Mouse (Mus musculus): ENCODE results near the gene Rhobtb3. TPM values are rescaled to one million over a fixed set of nuclear protein-coding genes. Genes with fewer than 3 reads are reported as not detected.

The Rhobtb3 gene
- 12.1 TPM for polyA plus RNA-seq (2014; fragmentation: Illumina TruSeq; extraction: RNeasy Lipid Tissue Mini Kit (QIAGEN cat#74804); ENCODE audit: low read depth, low replicate concordance)

DNA sequence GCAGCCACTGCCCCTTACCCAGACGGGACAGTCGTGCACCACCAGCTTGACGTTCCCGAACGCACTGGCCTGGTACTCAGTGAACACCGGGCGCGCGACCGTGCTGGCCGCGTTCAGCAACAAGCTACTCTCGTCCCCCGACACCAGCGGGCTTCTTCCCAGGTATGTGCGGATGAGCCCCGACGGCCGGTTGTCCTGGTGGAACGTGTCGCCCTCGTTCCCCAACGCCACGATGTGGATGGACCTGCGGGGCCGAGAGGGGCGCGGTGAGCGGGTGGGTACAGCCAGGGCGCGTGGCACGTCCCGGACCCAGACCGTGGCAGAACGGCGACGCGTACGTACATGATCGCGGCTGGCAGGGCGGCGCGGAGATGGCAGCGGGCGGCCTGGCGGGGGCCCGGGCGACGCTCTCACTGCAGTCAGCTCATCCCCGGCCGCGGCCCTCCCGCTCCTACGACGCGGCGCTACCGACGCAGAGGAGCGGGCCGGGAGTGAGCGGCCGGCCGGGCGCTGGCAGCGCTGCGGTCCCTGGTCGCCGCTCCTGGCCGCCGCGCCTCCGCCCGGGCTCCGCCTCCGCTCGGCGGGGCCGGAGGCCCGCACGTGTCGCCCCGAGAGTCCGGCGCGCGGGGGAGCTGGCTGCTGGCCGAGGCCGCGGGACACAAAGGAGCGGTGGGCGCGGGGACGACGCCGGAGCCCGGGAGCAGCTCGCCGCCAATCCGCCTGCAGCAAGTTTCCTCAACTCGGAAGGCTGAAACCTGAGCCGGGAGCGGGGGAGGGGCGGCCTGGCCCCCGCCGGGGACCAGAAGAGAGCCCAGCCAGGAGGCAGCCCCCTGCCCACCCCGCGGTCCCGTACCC lies at the start of gene Rhobtb3:
Gene Rhobtb3 (minus strand): TSS at position 737 of the 855 bp plus-strand sequence.

DNA sequence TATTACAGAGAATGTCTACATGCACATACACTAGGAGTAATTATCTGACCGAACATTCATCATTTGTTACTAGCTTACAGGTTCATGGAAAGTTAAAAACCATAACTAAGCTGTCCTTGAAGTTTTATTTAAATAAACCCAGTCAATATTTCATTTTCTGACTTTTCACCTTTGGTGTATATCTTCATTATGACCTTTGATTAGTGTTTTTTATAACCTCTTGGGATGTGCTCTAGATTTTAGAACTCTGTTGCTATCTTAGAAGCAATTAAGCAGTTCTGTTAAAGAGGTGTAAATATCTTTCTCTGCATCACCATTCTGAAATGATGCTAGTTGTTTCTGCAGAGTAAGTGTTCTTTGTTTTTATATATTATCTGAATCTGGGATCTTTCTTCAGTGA lies 23.1 kb upstream of the Rhobtb3 start, which contains the start of gene Spata9:
Gene Spata9 (plus strand): TSS at position 301 of the 400 bp plus-strand sequence.

DNA sequence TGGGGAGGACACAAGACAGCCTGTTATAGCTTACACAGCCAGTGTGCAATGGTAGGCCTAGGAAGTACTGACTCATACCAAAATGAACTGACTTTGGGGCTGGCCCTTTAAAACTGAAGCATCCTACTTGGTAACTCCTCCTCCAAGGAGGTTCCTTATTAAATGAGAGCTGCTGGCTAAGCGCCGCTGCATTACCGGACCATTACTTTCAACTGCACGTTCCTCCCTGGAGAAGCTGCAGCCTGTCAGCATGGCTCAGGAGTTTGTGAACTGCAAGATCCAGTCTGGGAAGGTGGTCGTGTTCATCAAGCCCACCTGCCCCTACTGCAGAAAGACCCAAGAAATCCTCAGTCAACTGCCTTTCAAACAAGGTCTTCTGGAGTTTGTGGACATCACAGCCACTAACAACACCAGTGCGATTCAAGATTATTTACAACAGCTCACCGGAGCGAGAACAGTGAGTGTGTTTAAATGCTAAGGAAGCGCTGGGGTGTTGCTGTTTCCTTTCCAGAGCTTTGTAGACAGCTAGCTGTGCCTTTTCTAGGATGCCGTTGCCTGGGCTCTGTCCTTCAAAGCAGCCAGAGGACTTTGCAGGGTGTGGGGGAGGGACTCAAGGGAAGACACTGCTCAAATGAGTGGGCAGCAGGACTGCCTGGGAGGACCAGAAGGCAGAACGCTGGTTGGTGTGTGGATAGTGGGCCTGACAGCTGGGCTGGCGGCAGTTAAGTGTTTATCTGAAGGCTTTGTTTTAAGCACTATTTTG lies 103.8 kb downstream of the Rhobtb3 start, which contains the start of gene Glrx:
Gene Glrx (plus strand): TSS at position 150 of the 763 bp plus-strand sequence.

Other genes starting within 250 kb of the Rhobtb3 start
- gene Ell2, start 237.2 kb downstream of the Rhobtb3 start, polyA plus RNA-seq (2014; fragmentation: Illumina TruSeq; extraction: RNeasy Lipid Tissue Mini Kit (QIAGEN cat#74804); ENCODE audit: low read depth, low replicate concordance) = 11.0 TPM
- 52.4 TPM for gene Glrx, start 104.1 kb downstream of the Rhobtb3 start, polyA plus RNA-seq (2014; fragmentation: Illumina TruSeq; extraction: RNeasy Lipid Tissue Mini Kit (QIAGEN cat#74804); ENCODE audit: low read depth, low replicate concordance)
- not detected for gene Spata9, start 23.2 kb upstream of the Rhobtb3 start, polyA plus RNA-seq (2014; fragmentation: Illumina TruSeq; extraction: RNeasy Lipid Tissue Mini Kit (QIAGEN cat#74804); ENCODE audit: low read depth, low replicate concordance)
- 17.4 TPM for gene Rfesd, start 74.8 kb upstream of the Rhobtb3 start, polyA plus RNA-seq (2014; fragmentation: Illumina TruSeq; extraction: RNeasy Lipid Tissue Mini Kit (QIAGEN cat#74804); ENCODE audit: low read depth, low replicate concordance)
- not detected for gene Gpr150, start 113.1 kb upstream of the Rhobtb3 start, polyA plus RNA-seq (2014; fragmentation: Illumina TruSeq; extraction: RNeasy Lipid Tissue Mini Kit (QIAGEN cat#74804); ENCODE audit: low read depth, low replicate concordance)
- 4.8 TPM for gene Arsk, start 154.7 kb upstream of the Rhobtb3 start, polyA plus RNA-seq (2014; fragmentation: Illumina TruSeq; extraction: RNeasy Lipid Tissue Mini Kit (QIAGEN cat#74804); ENCODE audit: low read depth, low replicate concordance)
- gene Ttc37, start 154.8 kb upstream of the Rhobtb3 start, polyA plus RNA-seq (2014; fragmentation: Illumina TruSeq; extraction: RNeasy Lipid Tissue Mini Kit (QIAGEN cat#74804); ENCODE audit: low read depth, low replicate concordance) = 9.1 TPM